Mouse (Mus musculus): ENCODE measurements around the gene Rcsd1.
A peak's percentile ranks its signal among the peaks of the same experiment; 100 is the strongest.

The Rcsd1 gene

DNA sequence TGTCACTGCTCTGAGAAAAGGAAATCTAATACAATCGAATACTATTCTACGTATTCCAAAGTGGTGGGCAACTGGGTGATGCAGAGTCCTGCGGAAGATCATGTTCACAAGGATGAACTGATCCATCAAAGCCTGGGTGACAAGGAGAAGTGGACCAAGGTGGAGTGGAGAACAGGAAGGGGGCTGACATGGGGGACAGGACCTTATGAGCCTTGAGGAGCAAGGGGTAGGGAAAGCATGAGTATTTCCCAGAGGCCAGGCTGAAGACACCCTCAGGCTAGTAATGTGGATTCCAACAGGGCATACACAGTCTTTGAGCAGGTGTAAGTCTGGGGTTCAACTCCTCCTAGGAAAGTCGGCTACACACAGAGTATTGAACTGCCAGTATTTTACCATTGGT, 6.9 kb upstream of the Rcsd1 start:
- DNase-seq = peak; percentile 82

DNA sequence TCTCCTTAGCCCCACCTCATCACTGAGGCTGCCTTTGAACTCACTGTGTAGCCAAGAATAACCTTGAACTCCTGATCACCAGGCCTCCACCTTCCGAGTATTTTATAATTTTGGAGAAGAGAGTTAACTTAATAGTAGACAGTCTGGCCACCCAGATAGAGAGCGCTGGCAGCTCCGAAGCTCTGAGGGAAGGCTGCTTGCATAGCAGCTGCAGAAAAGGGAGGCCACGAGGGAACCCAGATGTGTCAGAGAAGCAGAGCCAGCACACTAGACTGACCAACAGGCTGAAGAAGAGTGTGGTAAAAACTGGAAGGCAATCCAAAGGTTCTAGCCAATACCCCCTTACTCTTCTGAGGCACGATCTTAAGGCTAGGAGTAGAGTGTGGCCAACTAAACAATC, 4.2 kb upstream of the Rcsd1 start:
- peak; percentile 93 for DNase-seq

DNA sequence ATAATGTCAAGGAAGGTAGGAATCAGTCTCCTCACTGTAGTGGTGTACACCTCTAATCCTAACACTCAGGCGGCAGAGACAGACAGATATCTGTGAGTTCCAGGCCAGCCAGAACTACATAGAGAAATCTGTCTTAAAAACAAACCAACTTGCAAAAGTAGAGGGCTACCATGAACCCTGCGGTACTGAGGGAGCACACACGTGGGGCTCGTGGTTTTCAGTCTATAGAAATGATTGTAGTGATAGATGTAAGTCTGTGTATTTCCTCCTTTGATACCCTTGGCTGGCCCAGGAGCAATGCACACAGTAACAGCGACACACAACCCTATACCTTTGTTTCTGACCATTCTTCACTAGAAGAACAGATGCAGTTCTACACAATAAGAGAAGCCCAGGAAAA, 2.4 kb upstream of the Rcsd1 start:
- DNase-seq = no peak

DNA sequence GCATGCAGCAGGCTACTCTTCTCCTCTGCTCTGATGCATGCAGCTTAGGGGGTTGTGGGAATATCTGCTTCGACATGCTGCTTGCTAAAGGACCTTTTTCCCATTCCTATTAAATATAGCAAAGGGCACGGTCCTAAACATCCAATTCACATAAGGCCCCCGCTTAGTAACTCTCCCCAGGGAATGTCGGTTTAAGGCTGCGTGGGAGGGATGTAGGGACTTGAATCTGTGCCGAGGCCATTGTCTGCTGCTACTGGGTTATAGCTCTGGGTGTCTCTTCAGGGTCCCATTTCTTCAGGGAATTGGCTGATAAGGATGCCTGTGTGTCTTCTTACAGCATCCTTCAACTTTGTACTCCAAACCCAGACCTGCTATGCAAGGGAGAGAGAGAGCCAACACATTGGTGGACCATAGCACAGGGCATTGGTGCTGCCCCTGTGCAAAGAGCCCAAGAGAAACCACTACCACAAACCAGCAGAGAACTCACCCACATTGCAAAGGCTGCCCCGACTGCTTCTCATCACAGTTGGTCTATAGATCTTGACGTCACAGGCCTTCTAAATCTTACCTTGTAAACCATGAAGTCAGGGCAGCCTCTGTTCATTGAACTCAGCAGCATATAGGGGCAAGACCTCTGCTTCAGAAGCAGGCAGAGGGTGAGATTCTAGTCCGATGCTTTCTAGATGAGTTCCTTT, 724 bp downstream of the Rcsd1 start:
- peak; percentile 97 for DNase-seq

DNA sequence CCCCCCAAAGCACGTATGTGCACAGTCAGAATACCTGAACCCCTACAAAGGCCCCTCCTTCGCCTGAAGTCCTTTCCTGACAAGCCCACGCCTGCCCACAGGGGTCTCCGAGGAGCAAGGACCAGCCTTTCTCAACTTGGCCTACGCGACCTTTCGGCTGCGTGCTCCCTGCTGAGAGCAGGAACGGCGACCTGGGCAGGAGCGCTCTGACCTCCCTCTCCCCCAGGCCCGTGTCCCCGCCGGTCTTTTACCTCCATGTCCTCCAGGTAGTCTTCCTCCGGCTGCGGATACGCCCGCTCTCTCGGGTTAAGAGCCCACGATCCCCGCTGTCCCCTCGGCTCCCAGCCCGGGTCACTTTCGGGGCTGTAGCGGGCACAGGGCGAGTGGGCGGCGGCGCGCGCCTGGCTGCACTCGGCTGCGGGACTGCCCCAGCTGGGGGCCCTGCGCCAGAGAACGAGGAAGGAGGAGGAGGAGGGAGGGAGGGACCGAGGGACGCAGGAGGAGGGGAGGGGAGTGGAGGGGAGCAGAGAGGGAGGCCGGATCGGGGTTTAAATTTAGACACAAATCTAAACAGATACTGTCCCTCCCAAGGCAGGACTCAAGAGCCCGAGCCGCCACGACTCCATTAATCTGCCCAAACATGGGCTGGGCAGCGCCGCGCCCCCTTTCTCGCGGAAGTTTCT, 1.8 kb downstream of the Rcsd1 start:
- DNase-seq = peak; percentile 99

DNA sequence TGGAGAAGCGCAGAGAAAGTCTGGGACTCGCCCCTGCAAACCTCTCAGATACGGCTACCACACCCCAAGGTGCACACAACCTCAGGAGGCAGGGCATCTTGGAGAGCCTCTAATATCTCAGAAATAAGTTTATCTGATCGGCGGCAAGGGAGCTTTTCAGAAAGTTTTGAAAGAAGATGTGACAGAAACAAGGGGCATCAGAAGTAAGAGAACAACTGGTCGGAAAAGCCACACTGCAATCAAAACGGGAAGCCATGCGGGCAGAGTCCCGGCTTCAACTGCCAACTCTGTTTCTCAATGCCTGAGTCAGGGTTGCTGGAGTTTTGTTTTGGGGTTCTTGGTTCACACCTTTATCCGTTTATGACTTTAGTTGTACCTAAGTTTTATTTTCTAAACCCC, 2.3 kb downstream of the Rcsd1 start:
- DNase-seq = peak; percentile 93

DNA sequence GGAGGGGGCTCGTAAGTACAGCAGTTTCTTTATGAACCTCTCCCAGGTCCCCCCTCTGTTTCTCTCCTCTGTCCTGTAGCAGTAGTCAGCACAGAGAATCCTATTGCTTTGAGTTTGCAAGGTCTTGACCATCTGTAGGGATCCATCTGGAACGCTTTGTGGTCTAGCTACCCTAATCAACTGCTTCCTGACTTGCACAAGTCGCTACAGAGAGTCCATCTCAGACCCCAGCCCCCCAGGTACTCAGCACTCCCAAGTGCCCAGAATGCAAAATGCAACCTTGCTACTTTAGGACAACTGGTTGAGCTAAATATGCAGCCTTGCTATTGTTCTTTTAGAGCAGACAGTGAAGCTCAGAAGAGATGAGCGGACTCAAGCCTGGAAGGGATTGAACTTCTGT, 3.1 kb downstream of the Rcsd1 start:
- peak; percentile 87 for DNase-seq

DNA sequence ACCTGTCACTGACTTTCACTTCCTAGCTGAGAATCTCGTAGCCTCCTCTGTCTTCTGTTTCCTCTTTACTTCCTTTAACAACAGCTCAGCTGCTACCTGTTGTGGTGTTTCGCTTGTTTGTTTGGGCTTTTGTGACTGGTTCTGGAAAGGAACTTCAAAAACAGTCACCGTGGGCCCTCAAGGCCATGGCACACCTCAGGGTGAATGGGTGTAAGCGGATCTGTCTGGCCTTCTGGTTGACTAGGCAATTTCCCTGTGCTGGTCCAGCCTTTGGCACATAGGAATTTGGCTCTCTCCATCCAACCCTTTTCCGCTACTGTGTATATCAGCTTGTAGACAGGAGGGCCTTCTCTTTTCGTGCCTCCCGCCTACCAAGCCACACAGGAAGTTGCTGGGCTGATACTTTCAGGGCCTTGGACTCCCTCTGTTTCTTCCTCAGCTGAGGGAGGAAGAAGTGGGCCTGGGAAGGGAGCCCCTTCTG, 3.6 kb downstream of the Rcsd1 start:
- peak; percentile 94 for DNase-seq

DNA sequence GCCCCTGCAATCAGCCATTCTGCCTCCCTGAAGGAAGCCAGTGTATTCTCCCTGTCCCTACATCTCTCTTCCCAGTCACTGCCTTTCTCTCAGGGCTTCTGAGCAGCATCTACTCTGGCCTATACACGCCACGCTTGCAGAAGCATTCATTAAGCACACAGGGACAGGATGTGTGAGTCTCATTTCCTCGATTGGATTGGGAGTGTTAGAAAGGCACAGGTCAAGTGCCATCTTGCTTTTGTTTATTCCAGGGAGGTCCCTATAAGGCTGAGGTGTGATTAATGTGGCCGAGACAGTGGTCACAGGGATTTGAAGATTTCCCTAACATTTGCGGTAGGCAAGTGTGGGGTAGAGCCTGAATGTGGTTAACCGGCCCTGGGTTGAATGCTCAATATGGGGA, 4.2 kb downstream of the Rcsd1 start:
- DNase-seq = peak; percentile 94

DNA sequence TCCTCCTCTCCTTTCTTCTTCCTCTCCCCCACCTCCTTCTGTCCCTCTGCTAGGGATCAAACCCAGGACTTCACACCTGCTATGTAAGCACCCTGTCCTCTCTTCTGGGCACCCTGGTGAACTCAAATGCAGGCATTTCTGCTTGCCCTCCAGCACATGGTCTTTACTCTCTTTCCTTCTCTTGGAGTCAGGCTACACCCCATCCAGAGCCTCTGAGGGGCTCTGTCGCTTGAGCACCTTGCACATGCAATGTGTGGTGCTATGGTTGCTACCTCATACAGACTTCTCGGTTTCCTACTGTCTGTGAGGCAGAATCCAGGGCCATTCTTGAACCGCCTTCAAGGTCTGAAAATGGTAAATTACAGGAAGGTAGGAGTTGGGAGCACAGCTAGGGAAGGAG, 4.7 kb downstream of the Rcsd1 start:
- peak; percentile 92 for DNase-seq

DNA sequence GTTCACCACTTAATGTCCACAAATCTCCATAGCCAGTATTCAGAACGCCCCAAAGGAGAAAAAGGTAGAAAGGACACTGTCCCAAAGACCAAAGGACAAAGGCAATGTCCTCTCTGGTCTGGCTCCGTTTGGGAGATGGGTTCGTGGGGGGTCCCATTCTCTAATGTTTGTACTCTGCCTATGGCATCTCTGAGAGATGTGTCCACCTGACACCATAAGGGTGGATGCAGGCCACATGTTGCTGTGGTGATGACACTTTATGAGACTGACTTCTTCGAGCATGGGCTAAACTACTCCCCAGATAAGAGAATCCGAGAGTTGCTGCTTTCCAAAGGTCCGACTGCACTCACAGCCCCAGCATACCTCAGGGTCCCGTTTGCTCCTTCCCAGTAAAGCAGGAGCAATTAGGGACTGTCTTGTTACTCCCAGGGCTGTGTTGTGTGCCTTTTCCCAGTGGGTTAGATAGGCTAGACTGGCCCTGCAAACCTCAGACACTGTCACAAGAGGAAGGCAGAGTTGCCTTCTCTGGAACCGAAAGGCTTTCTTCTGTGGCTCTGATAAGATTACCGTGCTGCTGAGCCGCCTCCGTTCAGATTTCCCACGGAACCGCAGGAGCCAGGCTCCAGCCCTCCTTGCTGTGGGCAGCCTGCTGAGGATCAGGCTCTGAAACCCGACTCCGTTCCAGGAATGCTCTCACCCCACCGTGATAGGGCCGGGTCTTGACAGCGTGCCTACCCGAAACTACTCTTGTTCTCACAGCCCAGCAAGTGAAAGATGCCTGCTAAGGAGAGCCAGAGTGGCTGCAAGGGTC, 7.1 kb downstream of the Rcsd1 start:
- DNase-seq = peak; percentile 98

DNA sequence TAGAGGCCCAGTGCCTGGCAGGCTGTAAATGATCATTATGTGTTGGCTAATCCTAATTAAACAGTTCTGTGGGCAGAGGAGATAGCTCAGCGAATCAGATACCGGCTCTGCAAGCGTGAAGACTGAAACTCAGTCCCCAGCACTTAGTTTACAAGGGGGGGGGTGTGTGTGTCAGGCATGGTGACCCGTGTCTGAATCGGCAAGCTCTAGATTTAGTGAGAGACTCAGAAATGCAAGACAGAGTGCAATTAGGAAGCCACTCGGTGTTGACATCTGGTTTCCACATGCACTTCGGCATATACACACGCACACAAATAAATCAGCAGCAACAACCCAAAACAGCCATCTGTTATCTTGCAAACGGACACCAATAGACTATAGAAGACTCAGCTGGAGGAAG, 8.0 kb downstream of the Rcsd1 start:
- DNase-seq = peak; percentile 86

DNA sequence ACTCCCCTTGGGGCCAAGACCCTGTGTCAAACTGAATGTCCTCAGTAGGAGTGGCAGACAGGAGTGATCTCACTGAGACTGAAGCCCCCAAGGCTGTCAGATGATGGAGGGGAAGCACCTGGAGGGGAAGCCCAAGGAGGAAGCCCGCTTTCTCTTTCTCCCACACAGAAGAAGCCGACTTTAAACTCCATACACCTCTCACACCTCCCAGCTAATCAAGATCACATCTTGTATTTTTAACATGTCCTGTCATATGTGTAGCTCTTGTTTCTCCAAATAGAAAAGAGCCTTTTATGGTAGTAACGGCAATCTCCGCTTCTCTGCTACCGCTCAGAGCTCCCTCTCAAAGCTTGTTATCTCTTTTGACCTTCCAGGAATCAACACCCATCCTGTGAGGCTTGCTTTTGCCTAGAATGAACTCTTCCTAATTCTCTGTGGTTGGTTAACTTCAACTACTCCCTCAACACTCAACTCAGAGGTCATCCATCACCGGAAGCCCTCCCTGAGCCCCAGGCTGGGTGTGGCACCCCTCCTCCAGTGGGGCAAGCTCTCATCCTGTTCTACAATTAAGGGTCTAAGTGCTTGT, 8.5 kb downstream of the Rcsd1 start:
- peak; percentile 98 for DNase-seq

DNA sequence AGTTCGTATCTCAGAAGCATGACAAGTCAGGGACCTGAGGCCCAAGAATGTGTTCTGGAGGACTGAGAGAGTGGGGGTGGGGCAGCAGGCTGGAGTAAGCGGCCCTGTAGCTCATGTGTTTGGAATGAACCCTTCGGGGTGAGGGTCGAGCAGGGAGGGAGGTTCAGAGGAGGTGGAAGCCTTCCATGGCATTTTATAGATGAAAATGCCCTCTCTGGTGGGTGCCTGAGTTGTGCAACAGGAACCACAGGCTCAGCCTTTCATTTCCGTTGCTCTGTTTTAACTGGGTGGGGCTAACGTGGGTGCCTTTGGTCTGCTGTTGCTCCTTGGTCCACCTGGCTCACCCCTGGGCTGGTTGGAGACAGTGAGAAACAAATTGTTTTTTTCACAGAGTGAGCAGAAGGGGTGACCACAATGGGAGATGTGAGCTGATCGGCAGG, 9.2 kb downstream of the Rcsd1 start:
- peak; percentile 96 for DNase-seq

DNA sequence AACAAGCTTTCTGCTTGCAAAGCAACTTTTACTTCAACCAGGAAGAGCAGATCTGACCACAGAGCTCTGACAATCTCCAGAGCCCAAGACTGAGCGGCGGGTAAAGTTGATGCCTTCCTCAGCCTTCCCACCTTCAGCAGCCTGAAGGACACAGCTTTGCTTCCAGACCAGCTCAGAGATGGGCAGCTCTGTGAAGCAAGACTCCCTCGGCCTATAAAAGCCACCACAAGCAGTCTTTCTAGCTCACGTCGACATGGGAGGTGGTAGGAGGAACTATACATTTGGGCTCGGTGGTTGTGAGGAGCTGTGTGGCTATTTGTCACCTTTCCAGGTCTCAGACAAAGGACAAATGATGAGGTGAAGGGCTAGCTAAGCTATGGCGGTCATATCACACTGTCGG, 11.9 kb downstream of the Rcsd1 start:
- peak; percentile 91 for DNase-seq

DNA sequence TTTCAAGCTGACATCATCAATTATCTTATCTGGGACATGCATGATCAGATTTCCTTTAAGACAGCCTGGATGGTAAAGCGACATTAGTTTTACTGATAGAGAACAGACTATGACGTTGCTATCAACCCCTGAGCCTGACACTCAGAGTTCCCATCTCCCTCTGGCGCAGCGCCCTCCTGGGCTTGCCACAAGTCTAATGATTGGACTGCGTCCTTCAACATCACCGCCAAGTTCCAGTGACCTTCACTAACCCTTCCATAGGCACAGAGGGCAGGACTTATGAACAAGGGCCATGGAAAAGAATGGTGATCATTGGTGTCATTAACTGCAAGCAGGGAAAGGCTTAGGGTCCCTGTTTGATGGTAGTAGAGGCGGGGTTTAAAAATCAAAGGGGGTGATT, 12.7 kb downstream of the Rcsd1 start:
- peak; percentile 95 for DNase-seq

DNA sequence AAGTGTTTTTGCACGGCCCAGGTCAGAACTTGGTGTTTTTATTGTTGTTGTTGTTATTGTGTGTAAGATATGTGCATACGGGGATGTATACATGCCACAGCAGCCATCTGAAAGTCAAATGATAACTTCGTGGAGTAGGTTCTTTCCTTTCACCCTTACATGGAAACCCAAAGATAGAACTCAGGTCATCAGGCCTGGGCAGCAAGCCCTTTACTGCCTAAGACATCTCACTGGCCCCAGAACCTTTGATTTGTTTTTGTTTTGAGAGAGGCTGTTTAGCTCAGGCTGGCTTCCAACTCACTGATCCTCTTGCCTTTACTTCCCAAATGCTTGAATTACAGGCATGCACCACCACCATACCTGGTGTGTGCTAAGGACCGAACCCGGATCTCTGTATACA, 13.5 kb downstream of the Rcsd1 start:
- DNase-seq = no peak

DNA sequence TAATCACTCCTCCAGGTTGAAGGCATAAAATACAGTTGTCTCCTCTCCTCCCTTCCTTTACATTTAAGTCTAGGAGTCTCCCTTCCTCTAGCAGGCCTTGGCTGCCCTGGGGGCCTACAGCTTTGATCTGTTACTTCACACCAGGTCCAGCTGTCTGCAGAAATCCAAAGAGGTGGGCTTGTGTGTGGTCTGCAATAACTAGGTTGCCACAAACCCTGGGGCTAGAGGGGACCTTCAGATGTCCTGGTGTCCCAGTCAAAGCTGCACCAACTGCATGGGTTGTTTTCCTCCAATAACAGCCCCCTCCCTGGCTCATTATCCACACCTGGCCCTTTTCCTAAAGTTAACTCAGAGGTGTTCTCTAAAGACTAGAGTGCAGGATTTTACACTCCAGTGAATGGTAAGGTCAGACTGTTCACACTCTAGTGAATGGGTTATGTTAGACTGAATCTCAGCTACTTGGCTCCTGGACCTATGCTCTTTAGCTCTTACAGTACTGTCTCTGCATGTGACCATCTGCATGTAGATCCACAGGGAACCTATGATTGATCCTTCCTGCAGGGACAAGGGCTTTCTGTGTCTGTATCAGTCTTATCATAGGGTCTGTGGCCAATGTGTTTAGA, 14.1 kb downstream of the Rcsd1 start:
- no peak for DNase-seq

DNA sequence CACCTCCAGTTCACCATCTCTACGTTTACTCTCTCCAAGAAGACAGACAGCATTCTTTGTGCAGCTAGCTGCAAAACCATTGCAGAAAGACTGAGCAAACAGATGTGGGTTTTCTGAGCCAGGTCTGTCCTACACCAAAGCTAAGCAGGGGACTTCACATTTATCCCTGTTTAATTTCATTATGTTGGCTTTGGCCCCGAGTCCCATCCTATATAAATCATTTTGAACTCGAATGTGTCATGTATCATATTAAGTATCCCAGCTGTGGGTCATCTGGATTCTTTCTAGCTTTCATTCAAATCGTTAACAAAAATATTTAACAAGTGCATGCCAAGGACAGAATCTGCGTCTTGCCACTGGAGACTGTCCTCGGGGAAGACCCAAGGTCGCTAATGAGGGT, 15.7 kb downstream of the Rcsd1 start:
- no peak for DNase-seq

DNA sequence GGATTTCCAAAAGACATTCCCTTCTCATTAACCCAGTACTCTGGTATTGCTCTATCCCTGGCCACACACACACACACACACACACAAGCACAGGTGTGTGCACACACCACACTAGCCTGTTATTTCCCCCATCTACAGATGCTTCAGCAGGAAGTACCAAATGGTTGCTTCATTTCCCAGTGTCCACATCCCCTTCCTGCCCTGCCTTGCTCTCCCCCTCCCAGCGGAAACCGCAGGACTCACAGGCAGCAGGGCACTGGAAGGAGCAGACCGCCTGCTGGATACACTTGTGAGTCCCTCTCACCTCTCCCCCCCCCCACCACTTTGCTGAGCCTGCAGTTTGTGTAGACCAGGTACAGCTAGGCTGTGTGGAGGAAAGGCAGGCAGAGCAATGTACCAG, 18.0 kb downstream of the Rcsd1 start:
- DNase-seq = peak; percentile 99

DNA sequence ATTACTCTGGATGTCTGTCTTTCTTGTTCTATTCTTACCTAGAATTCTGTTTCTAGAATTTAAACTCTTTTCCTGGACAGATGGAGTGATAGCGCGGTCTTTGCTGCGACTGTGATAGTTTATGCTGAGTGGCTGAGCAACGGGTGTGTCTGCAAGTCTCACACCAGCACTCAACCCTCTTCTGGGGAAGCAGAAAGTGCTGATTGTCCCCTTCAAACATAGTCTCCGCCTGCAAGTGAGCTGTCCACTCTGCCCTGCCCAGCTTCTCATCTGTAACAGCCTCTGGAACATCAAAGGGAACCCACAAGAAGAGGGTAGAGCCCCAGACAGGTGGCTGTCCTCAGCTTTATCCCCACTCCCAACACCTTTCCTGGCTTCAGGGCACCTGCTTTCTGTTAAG, 19.7 kb downstream of the Rcsd1 start:
- DNase-seq = peak; percentile 94

DNA sequence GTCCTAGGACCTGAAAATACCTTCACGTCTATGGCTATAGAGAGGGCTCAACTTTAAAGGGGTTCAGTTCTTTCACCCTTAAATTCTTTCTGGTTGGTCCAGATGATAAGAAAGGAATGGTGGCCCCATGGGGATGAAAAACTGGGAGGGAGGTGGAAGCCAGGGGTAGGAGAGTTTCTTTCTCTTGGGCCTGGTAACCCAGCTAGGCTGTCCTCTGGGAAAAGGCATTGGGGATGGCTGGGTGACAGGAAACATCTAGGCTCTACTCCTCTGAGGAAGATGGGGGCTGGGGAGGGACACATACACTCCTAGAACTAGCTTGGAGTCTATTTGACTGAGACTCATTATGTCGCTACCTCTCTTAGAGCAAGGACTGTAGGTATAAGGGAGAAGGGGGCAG, 21.7 kb downstream of the Rcsd1 start:
- peak; percentile 94 for DNase-seq

DNA sequence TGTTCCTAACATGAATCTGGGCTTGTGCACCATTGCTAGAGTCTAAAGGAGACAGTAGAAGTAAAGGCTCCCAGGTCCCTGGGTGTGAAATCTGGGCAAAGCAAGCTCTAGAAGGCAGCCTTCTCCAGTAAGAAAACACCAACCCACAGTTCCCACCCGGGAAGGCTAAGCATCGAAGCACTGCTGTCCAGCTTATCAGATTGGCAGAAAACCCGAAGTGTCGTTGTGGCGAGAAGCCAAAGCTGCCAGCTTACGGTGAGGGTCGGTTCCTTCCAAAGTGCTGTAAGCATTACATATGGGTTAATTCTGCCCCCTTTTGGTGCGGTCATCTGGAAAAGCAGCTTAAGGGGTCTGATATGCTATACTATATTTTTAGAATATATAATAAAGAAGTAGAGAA, 22.6 kb downstream of the Rcsd1 start:
- DNase-seq = peak; percentile 94
